Mouse (Mus musculus): ENCODE measurements around the gene Erlin1.

The Erlin1 gene

DNA sequence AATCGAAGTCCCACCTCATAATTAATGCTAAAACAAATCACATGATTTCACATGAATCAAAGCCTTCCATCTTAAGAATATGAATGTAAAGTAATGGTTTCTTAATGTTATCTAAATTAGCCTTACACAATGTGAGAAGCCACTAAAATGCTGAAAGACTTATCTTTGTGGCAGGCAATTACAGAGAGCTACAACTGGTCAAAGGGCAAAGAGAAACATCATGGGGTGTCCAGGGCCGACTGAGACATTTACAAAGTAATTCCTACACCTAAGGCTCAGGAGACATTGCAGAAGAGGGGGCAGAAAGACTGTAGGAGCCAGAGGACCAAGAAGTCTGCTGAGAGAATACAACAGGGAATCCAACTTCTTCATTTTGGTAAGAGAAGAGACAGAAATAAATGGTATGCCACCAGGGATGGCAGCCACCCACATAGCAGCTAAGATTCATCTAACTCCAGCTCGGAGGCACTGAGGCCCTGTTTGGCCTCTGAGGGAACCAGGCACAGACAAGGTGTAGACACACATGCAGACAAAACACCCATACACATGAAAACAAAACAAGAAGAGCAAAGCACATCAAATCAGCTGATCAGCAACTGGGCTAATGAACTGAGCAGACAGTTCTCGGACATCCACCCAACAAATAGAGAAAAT, 14.3 kb downstream of the Erlin1 start:
- DNase-seq, result no peak

GRCm38 (mm10) chr19:44050388-44050787, 19.2 kb downstream of the Erlin1 start:
- DNase-seq, result no peak

DNA sequence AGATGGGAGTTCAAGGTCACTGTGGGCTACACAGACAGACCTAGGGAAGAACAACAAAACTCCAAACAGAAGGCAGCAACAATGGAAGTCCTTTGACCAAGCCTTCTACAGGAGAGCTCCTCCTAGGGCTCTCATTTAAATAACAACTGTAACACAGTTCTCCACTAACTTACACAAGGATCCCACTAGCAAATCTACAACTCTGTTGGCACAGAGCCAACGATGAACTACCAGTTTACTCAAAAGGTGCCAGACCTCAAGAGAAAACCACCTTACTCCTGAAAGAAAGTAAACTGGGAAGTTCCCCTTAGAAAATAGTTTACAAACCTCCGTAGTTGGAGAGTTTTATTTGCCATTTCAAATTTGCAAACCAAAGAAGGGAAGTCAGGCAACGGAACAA, 20.3 kb downstream of the Erlin1 start:
- DNase-seq, result no peak

- no peak for DNase-seq
Measured at GRCm38 (mm10) chr19:44045847-44046246, 23.7 kb downstream of the Erlin1 start.

GRCm38 (mm10) chr19:44042121-44042520, 27.5 kb downstream of the Erlin1 start:
- no peak for DNase-seq

DNA sequence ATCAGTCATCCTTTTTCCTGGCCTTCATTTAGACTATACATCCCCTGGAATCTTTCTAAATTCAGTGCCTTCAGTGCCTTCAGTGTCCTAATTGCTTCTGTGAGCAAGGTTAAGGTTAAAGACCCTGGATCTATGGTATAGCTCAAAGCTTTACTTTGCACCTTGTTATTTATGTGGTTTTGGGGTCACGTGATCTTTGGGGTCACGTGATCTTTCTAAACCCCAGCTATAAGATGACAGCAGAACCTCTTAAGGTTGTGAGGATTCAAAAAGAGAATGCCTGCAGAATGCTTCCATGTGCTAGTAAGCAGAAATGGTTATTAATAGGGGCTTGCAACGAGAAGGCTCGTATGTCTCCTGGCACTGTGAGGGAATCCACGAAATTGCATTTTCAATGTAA, 36.2 kb downstream of the Erlin1 start:
- no peak for DNase-seq

- no peak for DNase-seq
Measured at GRCm38 (mm10) chr19:44032046-44032744, 37.4 kb downstream of the Erlin1 start.

- DNase-seq, result no peak
Measured at GRCm38 (mm10) chr19:44030024-44030423, 39.6 kb downstream of the Erlin1 start.

GRCm38 (mm10) chr19:44028972-44029371, 40.6 kb downstream of the Erlin1 start, which contains the start of gene Cyp2c23:
TSS of gene Cyp2c23 (minus strand) at chr19:44029208.
- no peak for DNase-seq

DNA sequence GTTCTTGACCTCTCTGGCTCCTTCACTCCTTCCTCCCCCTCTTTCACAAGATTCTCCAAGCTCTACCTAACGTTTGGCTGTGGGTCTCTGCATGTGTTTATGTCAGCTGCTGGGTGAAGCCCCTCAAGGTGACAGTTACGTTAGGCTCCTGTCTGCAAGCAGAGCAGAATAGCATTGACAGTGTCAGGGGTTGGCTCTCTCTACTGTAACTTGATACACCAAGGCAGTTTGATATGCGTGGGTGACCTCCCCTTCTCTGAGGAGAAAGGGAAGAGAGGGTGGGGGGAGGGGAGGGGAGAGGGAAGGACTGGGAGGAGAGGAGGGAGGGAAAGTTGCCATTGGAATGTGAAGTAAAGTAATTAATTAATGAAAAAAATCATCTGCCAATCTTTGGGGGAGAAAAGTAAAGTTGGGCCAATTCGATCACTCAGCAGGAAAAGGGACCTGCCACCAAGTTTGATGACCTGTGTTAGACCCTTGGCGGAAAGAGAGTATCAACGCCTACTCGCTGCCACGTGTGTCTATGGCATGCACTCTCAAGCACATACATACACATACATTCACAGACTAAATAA, 42.5 kb downstream of the Erlin1 start:
- no peak for DNase-seq

- no peak for DNase-seq
Measured at GRCm38 (mm10) chr19:44024921-44025585, 44.5 kb downstream of the Erlin1 start.

DNA sequence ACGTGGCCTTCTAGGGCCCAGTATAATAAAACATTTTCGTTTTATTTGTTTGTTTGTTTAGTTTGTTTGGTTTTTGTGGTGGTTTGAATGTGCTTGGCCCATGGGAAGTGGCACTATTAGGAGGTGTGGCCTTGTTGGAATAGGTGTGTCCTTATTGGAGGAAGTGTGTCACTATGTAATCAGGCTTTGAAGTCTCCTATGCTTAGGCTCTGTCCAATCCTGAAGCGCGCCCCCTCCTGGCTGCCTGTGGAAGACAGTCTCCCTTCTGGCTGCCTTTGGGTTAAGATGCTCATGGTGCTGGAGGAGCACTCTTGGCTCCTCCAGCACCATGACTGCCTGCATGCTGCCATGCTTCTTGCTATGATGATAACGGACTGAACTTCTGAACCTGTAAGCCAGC, 46.5 kb downstream of the Erlin1 start:
- DNase-seq, result no peak

- no peak for DNase-seq
Measured at GRCm38 (mm10) chr19:44021502-44021901, 48.1 kb downstream of the Erlin1 start.

- DNase-seq, result no peak
Measured at GRCm38 (mm10) chr19:44019739-44020138, 49.8 kb downstream of the Erlin1 start.

DNA sequence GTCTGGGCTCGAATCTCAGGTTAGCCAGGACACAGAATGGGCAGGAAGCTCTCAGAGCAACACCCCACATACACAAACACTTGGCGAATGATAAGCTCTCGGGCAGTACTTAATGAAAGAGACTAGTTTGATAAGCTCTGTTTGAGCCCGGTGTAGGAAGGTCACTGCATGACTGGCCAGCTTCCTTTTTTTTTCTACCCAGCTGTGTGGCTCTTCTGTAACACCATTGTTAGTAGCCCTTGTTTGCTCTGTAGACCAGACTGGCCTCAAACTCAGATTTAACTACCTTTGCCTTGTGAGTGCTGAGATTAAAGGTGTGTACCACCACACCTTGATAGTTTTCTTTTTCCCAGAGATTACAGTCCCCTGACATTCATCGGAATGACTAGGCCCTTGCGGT, 55.7 kb downstream of the Erlin1 start:
- no peak for DNase-seq

- no peak for DNase-seq
Measured at GRCm38 (mm10) chr19:44008784-44009183, 60.8 kb downstream of the Erlin1 start.

- DNase-seq, result no peak
Measured at GRCm38 (mm10) chr19:44007186-44007585, 62.4 kb downstream of the Erlin1 start.

DNA sequence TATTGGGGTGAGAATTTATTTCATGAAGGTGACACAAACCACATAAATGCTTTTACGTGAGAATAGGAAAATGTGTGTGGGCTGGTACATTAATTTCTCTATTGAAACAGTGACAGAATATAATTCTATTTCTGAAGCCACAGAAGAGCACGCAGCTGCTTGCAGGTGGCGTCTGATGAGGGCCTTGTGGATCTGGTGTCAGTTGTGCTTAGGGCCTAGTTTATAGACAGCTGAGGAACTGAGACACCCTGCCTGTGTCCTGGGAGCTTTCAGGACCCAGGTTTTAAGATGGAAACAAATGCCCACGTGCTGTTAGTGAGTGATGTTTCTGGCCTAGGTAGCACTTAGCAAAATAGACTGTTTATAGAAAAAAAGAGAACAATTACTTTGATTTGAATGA, 64.6 kb downstream of the Erlin1 start:
- no peak for DNase-seq

GRCm38 (mm10) chr19:44004261-44004660, 65.3 kb downstream of the Erlin1 start:
- no peak for DNase-seq

DNA sequence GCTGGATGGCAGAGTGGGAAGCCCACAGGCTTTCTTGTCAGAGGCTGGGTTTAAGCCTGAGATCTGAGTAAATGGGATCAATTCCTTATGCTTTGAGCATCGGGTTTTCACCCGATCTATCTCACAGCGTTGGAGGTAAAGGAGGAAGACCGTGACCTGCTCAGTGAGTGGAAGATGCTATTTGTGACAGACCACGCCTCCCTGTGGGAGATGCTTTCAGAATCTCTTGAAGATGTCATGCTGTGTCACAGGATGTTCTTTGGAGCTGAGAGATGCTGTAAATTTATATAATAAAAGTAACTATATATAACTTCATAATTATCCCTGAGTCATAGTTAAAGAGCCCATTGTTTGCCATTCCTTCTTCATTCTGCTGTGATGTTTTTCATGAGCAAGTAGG, 68.9 kb downstream of the Erlin1 start:
- no peak for DNase-seq

- no peak for DNase-seq
Measured at GRCm38 (mm10) chr19:44000061-44000460, 69.5 kb downstream of the Erlin1 start.

GRCm38 (mm10) chr19:43998802-43999527, 70.6 kb downstream of the Erlin1 start:
- no peak for DNase-seq

DNA sequence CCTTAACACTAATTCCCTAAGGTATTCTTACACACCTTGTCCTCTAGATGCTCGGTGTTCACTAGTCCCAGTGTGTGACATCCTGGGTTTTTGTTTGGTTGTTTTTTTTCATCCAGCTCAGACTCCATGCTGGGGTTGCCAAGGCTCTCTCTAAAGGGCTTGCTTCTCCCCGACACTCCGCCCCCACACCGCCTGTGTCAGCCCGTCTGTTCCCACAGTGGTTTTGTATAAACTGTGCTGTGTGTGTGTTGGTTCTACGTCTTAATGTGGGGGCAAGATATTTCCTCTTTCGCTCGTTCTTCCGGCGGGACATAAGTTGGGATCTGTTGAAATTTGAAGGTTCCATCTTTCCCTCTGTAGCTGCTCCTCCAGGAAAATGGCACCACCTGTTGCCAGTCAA, 71.5 kb downstream of the Erlin1 start:
- DNase-seq, result no peak
